Comparison of ENCODE assay signal across 8 mouse cellular contexts in genomic region chr10:3630763-3631223, GRCm38 (mm10).
DNase-seq lines count a peak whose midpoint lies in the region; ATAC-seq lines count a peak whose summit lies in the region.

No protein-coding gene starts in this region.

- no peaks in the 10 kb centered on the region for H3K9me3 ChIP-seq in liver, embryonic 16.5 days (replicated peaks; ENCODE audit: control insufficient read depth, low read length)

- no peak overlapping the region for H3K27ac ChIP-seq in liver, embryonic 16.5 days (ENCODE audit: low read length)

- H3K4me3 ChIP-seq in liver, embryonic 16.5 days (ENCODE audit: low read depth, low read length): no peak overlapping the region

- no peaks in the 10 kb centered on the region for H3K4me1 ChIP-seq in liver, embryonic 16.5 days (ENCODE audit: control insufficient read depth, low read depth, low read length)

- ATAC-seq in liver, embryonic 16.5 days (ENCODE audit: low read depth): peak; percentile 32; the same call in 1 of the 2 replicates
- no peak for ATAC-seq in erythroid progenitor cell, adult 5-6 weeks (replicated peaks; ENCODE audit: low FRiP score, poor library complexity, severe bottlenecking)
- ATAC-seq in monocyte, adult 5-6 weeks (replicated peaks; ENCODE audit: insufficient number of reproducible peaks, low FRiP score, low TSS enrichment, poor library complexity, severe bottlenecking): no peak

- peak; percentile 43 for DNase-seq in adrenal gland, postnatal 10 days
- DNase-seq in embryo, embryonic 11 days: peak; percentile 46
- peak; percentile 63 for DNase-seq in heart, postnatal 25 days (ENCODE audit: low spot score)
- no peak for DNase-seq in ovary, postnatal 14 days (ENCODE audit: low spot score)
- DNase-seq in layer of hippocampus, postnatal 36 days: no peak

- H3K4me2 ChIP-seq in liver, embryonic 16.5 days (ENCODE audit: low read depth, low read length): no peak overlapping the region

- intact Hi-C loops in heart, postnatal 25 days (cut with DNase I): loop anchor here (5.0 to 10.0 kb wide), 7 partner anchors 38 to 312 kb away; partner anchors contain the start of gene Plekhg1

- H3K36me3 ChIP-seq in liver, embryonic 16.5 days (ENCODE audit: control insufficient read depth, insufficient read depth): no peaks in the 10 kb centered on the region

- no peaks in the 10 kb centered on the region for H3K27me3 ChIP-seq in liver, embryonic 16.5 days (ENCODE audit: control insufficient read depth, insufficient read depth, low read depth, low read length)

- WGBS in liver, embryonic 16.5 days (ENCODE audit: insufficient replicate concordance): 46% methylated on average over 5 of the region's 5 CpGs

- no peak overlapping the region for H3K9ac ChIP-seq in liver, embryonic 16.5 days (ENCODE audit: low read depth, low read length)

Comparison
In these comparisons a context has a peak if more than half of its experiments do, and no peak if none do; other contexts are left out.
1. DNase-seq: peak in adrenal gland, postnatal 10 days (single experiment), embryo, embryonic 11 days (single experiment) and heart, postnatal 25 days (single experiment); none in ovary, postnatal 14 days (single experiment) and layer of hippocampus, postnatal 36 days (0 of 2).